11 mouse cellular contexts compared by ENCODE assay signal in genomic region chr4:81956926-81957694, GRCm38 (mm10).
A peak's percentile ranks its signal among the peaks of the same experiment; 100 is the strongest.
DNase-seq lines count a peak whose midpoint lies in the region; ATAC-seq lines count a peak whose summit lies in the region.
"Had no signal": no experiment of that assay in that cellular context is flagged by ENCODE, and none has a peak within 500 bp of the region (broad histone marks: within the 10 kb centered on the region; RNA-seq: fewer than 3 reads in every experiment).

No protein-coding gene starts in this region.

- no peaks in the 10 kb centered on the region for H3K4me1 ChIP-seq in hindbrain, embryonic 11.5 days (replicated peaks; ENCODE audit: control insufficient read depth, insufficient read depth, low read length)
- H3K4me1 ChIP-seq in hindbrain, embryonic 13.5 days (replicated peaks) = no peaks in the 10 kb centered on the region
- H3K4me1 ChIP-seq in midbrain, embryonic 10.5 days = peaks cover 14% of the 10 kb centered on the region
- no peaks in the 10 kb centered on the region for H3K4me1 ChIP-seq in midbrain, embryonic 15.5 days
- H3K4me1 ChIP-seq in stomach, embryonic 16.5 days (ENCODE audit: control insufficient read depth, insufficient read depth, low read length) = peaks cover 3% of the 10 kb centered on the region; the same call in 1 of the 2 replicates

- peak; percentile 43 to 68 for DNase-seq in adrenal gland, adult (ENCODE audit: inconsistent age in 2 of 2, low spot score in 1 of 2)
- no peak for DNase-seq in adrenal gland, postnatal 4 days (ENCODE audit: low spot score in 2 of 2)
- peak; percentile 9 for DNase-seq in hindbrain, embryonic 11.5 days (ENCODE audit: low spot score)
- DNase-seq in midbrain, embryonic 10.5 days (ENCODE audit: low spot score) = no peak
- no peak for DNase-seq in layer of hippocampus, postnatal 36 days
- DNase-seq: cerebellum, adult 11-12 months; thymus, adult 18-20 months had no signal

- no peak overlapping the region for H3K9ac ChIP-seq in hindbrain, embryonic 11.5 days (ENCODE audit: low read depth, low read length)
- no peak overlapping the region for H3K9ac ChIP-seq in hindbrain, embryonic 13.5 days
- no peak overlapping the region for H3K9ac ChIP-seq in midbrain, embryonic 15.5 days
- H3K9ac ChIP-seq in stomach, embryonic 16.5 days (ENCODE audit: low read length) = no peak overlapping the region
- H3K9ac ChIP-seq: embryonic facial prominence, embryonic 15.5 days had no signal

- H3K4me3 ChIP-seq in hindbrain, embryonic 11.5 days (ENCODE audit: low read depth, low read length) = no peak overlapping the region
- no peak overlapping the region for H3K4me3 ChIP-seq in hindbrain, embryonic 13.5 days
- no peak overlapping the region for H3K4me3 ChIP-seq in midbrain, embryonic 10.5 days
- H3K4me3 ChIP-seq in midbrain, embryonic 15.5 days = no peak overlapping the region
- no peak overlapping the region for H3K4me3 ChIP-seq in stomach, embryonic 16.5 days (replicated peaks; ENCODE audit: low read length)
- H3K4me3 ChIP-seq: embryonic facial prominence, embryonic 15.5 days had no signal

- no peaks in the 10 kb centered on the region for H3K27me3 ChIP-seq in hindbrain, embryonic 11.5 days (ENCODE audit: control insufficient read depth, insufficient read depth, low read length)
- H3K27me3 ChIP-seq in hindbrain, embryonic 13.5 days = no peaks in the 10 kb centered on the region
- H3K27me3 ChIP-seq in midbrain, embryonic 10.5 days (ENCODE audit: low read depth, poor library complexity, severe bottlenecking) = no peaks in the 10 kb centered on the region
- no peaks in the 10 kb centered on the region for H3K27me3 ChIP-seq in midbrain, embryonic 15.5 days (replicated peaks)
- H3K27me3 ChIP-seq in stomach, embryonic 16.5 days (ENCODE audit: control insufficient read depth, insufficient read depth, low read length) = no peaks in the 10 kb centered on the region
- H3K27me3 ChIP-seq: embryonic facial prominence, embryonic 15.5 days had no signal

- no peaks in the 10 kb centered on the region for H3K9me3 ChIP-seq in hindbrain, embryonic 11.5 days (ENCODE audit: control insufficient read depth, low read length)
- no peaks in the 10 kb centered on the region for H3K9me3 ChIP-seq in hindbrain, embryonic 13.5 days
- H3K9me3 ChIP-seq in midbrain, embryonic 10.5 days (replicated peaks) = no peaks in the 10 kb centered on the region
- peaks cover 2% of the 10 kb centered on the region; the same call in 1 of the 2 replicates for H3K9me3 ChIP-seq in midbrain, embryonic 15.5 days
- H3K9me3 ChIP-seq in stomach, embryonic 16.5 days (replicated peaks; ENCODE audit: control insufficient read depth, low read length) = no peaks in the 10 kb centered on the region
- H3K9me3 ChIP-seq: embryonic facial prominence, embryonic 15.5 days had no signal

- WGBS in hindbrain, embryonic 11.5 days = 52% methylated on average over 6 of the region's 6 CpGs
- WGBS in hindbrain, embryonic 13.5 days = 53% methylated on average over 6 of the region's 6 CpGs
- WGBS in midbrain, embryonic 10.5 days = 42% methylated on average over 6 of the region's 6 CpGs
- WGBS in midbrain, embryonic 15.5 days = 43% methylated on average over 6 of the region's 6 CpGs
- WGBS in stomach, embryonic 16.5 days = 48% methylated on average over 6 of the region's 6 CpGs

- no peaks in the 10 kb centered on the region for H3K36me3 ChIP-seq in hindbrain, embryonic 11.5 days (ENCODE audit: control insufficient read depth, insufficient read depth, low read length)
- no peaks in the 10 kb centered on the region for H3K36me3 ChIP-seq in hindbrain, embryonic 13.5 days
- H3K36me3 ChIP-seq in midbrain, embryonic 10.5 days = no peaks in the 10 kb centered on the region
- no peaks in the 10 kb centered on the region for H3K36me3 ChIP-seq in midbrain, embryonic 15.5 days (replicated peaks)
- H3K36me3 ChIP-seq in stomach, embryonic 16.5 days (ENCODE audit: control insufficient read depth, insufficient read depth, low read length) = no peaks in the 10 kb centered on the region
- H3K36me3 ChIP-seq: embryonic facial prominence, embryonic 15.5 days had no signal

- H3K27ac ChIP-seq in hindbrain, embryonic 11.5 days (ENCODE audit: low read depth, low read length) = no peak overlapping the region
- H3K27ac ChIP-seq in hindbrain, embryonic 13.5 days = no peak overlapping the region
- peak overlapping the region; percentile 46; the same call in 1 of the 2 replicates for H3K27ac ChIP-seq in midbrain, embryonic 10.5 days (replicated peaks)
- H3K27ac ChIP-seq in midbrain, embryonic 15.5 days = no peak overlapping the region
- H3K27ac ChIP-seq in stomach, embryonic 16.5 days (ENCODE audit: low read length) = peak overlapping the region; percentile 51; the same call in 1 of the 2 replicates
- H3K27ac ChIP-seq: embryonic facial prominence, embryonic 15.5 days had no signal

- no peak for ATAC-seq in hindbrain, embryonic 11.5 days (ENCODE audit: low FRiP score)
- ATAC-seq in hindbrain, embryonic 13.5 days (ENCODE audit: low FRiP score) = no peak
- ATAC-seq in midbrain, embryonic 15.5 days (replicated peaks) = no peak
- ATAC-seq in stomach, embryonic 16.5 days (ENCODE audit: insufficient read depth, low FRiP score) = peak; percentile 50; the same call in 1 of the 2 replicates

- no peak overlapping the region for H3K4me2 ChIP-seq in hindbrain, embryonic 11.5 days (replicated peaks; ENCODE audit: low read depth, low read length)
- no peak overlapping the region for H3K4me2 ChIP-seq in hindbrain, embryonic 13.5 days
- H3K4me2 ChIP-seq in midbrain, embryonic 15.5 days = no peak overlapping the region
- H3K4me2 ChIP-seq in stomach, embryonic 16.5 days (ENCODE audit: low read depth, low read length) = no peak overlapping the region
- H3K4me2 ChIP-seq: embryonic facial prominence, embryonic 15.5 days had no signal

Comparison
In these comparisons a context has a peak if more than half of its experiments do, and no peak if none do; other contexts are left out.
1. DNase-seq: peak in adrenal gland, adult (2 of 2) and hindbrain, embryonic 11.5 days (single experiment); none in adrenal gland, postnatal 4 days (0 of 2), midbrain, embryonic 10.5 days (single experiment) and layer of hippocampus, postnatal 36 days (0 of 2).
2. H3K27ac ChIP-seq: peak in midbrain, embryonic 10.5 days (single experiment) and stomach, embryonic 16.5 days (single experiment); none in hindbrain, embryonic 11.5 days (single experiment), hindbrain, embryonic 13.5 days (single experiment) and midbrain, embryonic 15.5 days (single experiment).